8 mouse cellular contexts compared by ENCODE assay signal in genomic region chr14:75015856-75016714, GRCm38 (mm10). TPM values are rescaled to one million over a fixed set of nuclear protein-coding genes. Genes with fewer than 3 reads are reported as not detected.
A peak's percentile ranks its signal among the peaks of the same experiment; 100 is the strongest.
DNase-seq lines count a peak whose midpoint lies in the region; ATAC-seq and TF ChIP-seq lines count a peak whose summit lies in the region.

TSS of gene Rubcnl (plus strand) at chr14:75016027.

- no peaks in the 10 kb centered on the region for H3K79me2 ChIP-seq in heart, adult 2 months (replicated peaks; ENCODE audit: control insufficient read depth, insufficient read depth, low read length)

- 2% methylated on average over 49 of the region's 49 CpGs for WGBS in embryonic facial prominence, embryonic 12.5 days
- under 1% methylated on average over 49 of the region's 49 CpGs for WGBS in heart, adult 2 months
- WGBS in kidney, adult 2 months: 2% methylated on average over 49 of the region's 49 CpGs
- WGBS in limb, embryonic 14.5 days: 1% methylated on average over 49 of the region's 49 CpGs
- 2% methylated on average over 49 of the region's 49 CpGs for WGBS in midbrain, embryonic 16.5 days

- no peak for ATAC-seq in embryonic facial prominence, embryonic 12.5 days (ENCODE audit: insufficient number of reproducible peaks, insufficient read depth, low FRiP score, low TSS enrichment)
- ATAC-seq in limb, embryonic 14.5 days (ENCODE audit: low FRiP score, low read depth): peak; percentile 69
- peak; percentile 77 for ATAC-seq in midbrain, embryonic 16.5 days

- no peaks in the 10 kb centered on the region for H3K9me3 ChIP-seq in embryonic facial prominence, embryonic 12.5 days
- H3K9me3 ChIP-seq in limb, embryonic 14.5 days (ENCODE audit: control insufficient read depth, low read length): no peaks in the 10 kb centered on the region
- no peaks in the 10 kb centered on the region for H3K9me3 ChIP-seq in midbrain, embryonic 16.5 days (replicated peaks; ENCODE audit: control insufficient read depth, low read length, poor library complexity, severe bottlenecking)

- peak; percentile 94 for TF ChIP-seq CTCF in heart, adult 2 months (IDR thresholded peaks at IDR 0.05)
- TF ChIP-seq CTCF in kidney, adult 2 months (conservative IDR thresholded peaks at IDR 0.05; ENCODE audit: insufficient read depth, insufficient read length, low read depth, low read length): peak; percentile 89

- 0 out of 2 replicates have a peak, but pooled peaks have one; percentile 13 for TF ChIP-seq EP300 in heart, adult 2 months (IDR thresholded peaks at IDR 0.05; ENCODE audit: insufficient read depth, low read depth, low read length)

- TF ChIP-seq POLR2A in heart, adult 2 months (IDR thresholded peaks at IDR 0.05; ENCODE audit: insufficient read depth, low read depth, low read length): peak; percentile 29; the same call in 1 of the 2 replicates
- TF ChIP-seq POLR2A in kidney, adult 2 months (IDR thresholded peaks at IDR 0.05; ENCODE audit: low read depth, low read length): no peak
- TF ChIP-seq POLR2A in limb, embryonic 14.5 days (IDR thresholded peaks at IDR 0.05; ENCODE audit: borderline replicate concordance, extremely low read depth, insufficient read depth, insufficient read length): no peak

- H3K4me3 ChIP-seq in embryonic facial prominence, embryonic 12.5 days: peak within 1 kb of the TSS; percentile 56
- peak within 1 kb of the TSS; percentile 63 for H3K4me3 ChIP-seq in heart, adult 2 months
- peak within 1 kb of the TSS; percentile 82 for H3K4me3 ChIP-seq in kidney, adult 2 months (ENCODE audit: insufficient read depth, low read depth, low read length)
- peak within 1 kb of the TSS; percentile 57 for H3K4me3 ChIP-seq in limb, embryonic 14.5 days (replicated peaks; ENCODE audit: low read length)
- H3K4me3 ChIP-seq in midbrain, embryonic 16.5 days (ENCODE audit: low read depth, low read length): peak within 1 kb of the TSS; percentile 49

- no peaks in the 10 kb centered on the region for H3K36me3 ChIP-seq in embryonic facial prominence, embryonic 12.5 days
- H3K36me3 ChIP-seq in heart, adult 2 months (ENCODE audit: control insufficient read depth, insufficient read depth, low read length): no peaks in the 10 kb centered on the region
- H3K36me3 ChIP-seq in kidney, adult 2 months (ENCODE audit: control insufficient read depth, insufficient read depth, low read length): no peaks in the 10 kb centered on the region
- no peaks in the 10 kb centered on the region for H3K36me3 ChIP-seq in limb, embryonic 14.5 days (ENCODE audit: control insufficient read depth, insufficient read depth, low read length)
- no peaks in the 10 kb centered on the region for H3K36me3 ChIP-seq in midbrain, embryonic 16.5 days (ENCODE audit: control insufficient read depth, insufficient read depth, low read length)

- no peaks in the 10 kb centered on the region for H3K4me1 ChIP-seq in embryonic facial prominence, embryonic 12.5 days
- H3K4me1 ChIP-seq in heart, adult 2 months (ENCODE audit: control insufficient read depth, insufficient read depth, low read length): peaks cover 2% of the 10 kb centered on the region
- H3K4me1 ChIP-seq in kidney, adult 2 months (ENCODE audit: control insufficient read depth, insufficient read depth, low read length): 0 out of 2 replicates have a peak, but pooled peaks cover 3% of the 10 kb centered on the region
- H3K4me1 ChIP-seq in limb, embryonic 14.5 days (ENCODE audit: control insufficient read depth, insufficient read depth, low read length): 0 out of 2 replicates have a peak, but pooled peaks cover 3% of the 10 kb centered on the region
- peaks cover 3% of the 10 kb centered on the region for H3K4me1 ChIP-seq in midbrain, embryonic 16.5 days (ENCODE audit: control insufficient read depth, insufficient read depth, low read length)

- H3K4me2 ChIP-seq in embryonic facial prominence, embryonic 12.5 days (replicated peaks): peak within 1 kb of the TSS; percentile 96
- peak within 1 kb of the TSS; percentile 93 for H3K4me2 ChIP-seq in limb, embryonic 14.5 days (replicated peaks; ENCODE audit: low read depth, low read length, severe bottlenecking)
- H3K4me2 ChIP-seq in midbrain, embryonic 16.5 days (ENCODE audit: low read length): peak within 1 kb of the TSS; percentile 99

- no peak within 1 kb of the TSS for H3K27ac ChIP-seq in embryonic facial prominence, embryonic 12.5 days
- H3K27ac ChIP-seq in heart, adult 2 months: peak within 1 kb of the TSS; percentile 56
- no peak within 1 kb of the TSS for H3K27ac ChIP-seq in kidney, adult 2 months (ENCODE audit: insufficient read depth, low read depth, low read length)
- H3K27ac ChIP-seq in limb, embryonic 14.5 days (replicated peaks; ENCODE audit: low read depth, low read length): no peak within 1 kb of the TSS
- H3K27ac ChIP-seq in midbrain, embryonic 16.5 days (ENCODE audit: low read length): no peak within 1 kb of the TSS

- intact Hi-C loops in heart, adult 2 months (cut with DNase I): no loop called here

- peak within 1 kb of the TSS; percentile 61 for H3K9ac ChIP-seq in embryonic facial prominence, embryonic 12.5 days
- peak within 1 kb of the TSS; percentile 82 for H3K9ac ChIP-seq in heart, adult 2 months (ENCODE audit: low read depth, low read length)
- peak within 1 kb of the TSS; percentile 69 for H3K9ac ChIP-seq in limb, embryonic 14.5 days (ENCODE audit: low read depth, low read length, severe bottlenecking)
- peak within 1 kb of the TSS; percentile 56 for H3K9ac ChIP-seq in midbrain, embryonic 16.5 days (ENCODE audit: low read depth, low read length)

- DNase-seq in 3T3-L1 (ENCODE audit: low read depth, low spot score): peak; percentile 91
- DNase-seq in adrenal gland, postnatal 36 days: peak; percentile 81 to 84
- DNase-seq in heart, adult 2 months: peak; percentile 77 to 79
- peak; percentile 75 for DNase-seq in kidney, adult 2 months
- peak; percentile 79 for DNase-seq in limb, embryonic 14.5 days (ENCODE audit: low spot score)
- peak; percentile 63 to 83 for DNase-seq in spleen, postnatal 10 days (ENCODE audit: low spot score in 2 of 2)

- no peaks in the 10 kb centered on the region for H3K27me3 ChIP-seq in embryonic facial prominence, embryonic 12.5 days
- H3K27me3 ChIP-seq in heart, adult 2 months (ENCODE audit: control insufficient read depth, insufficient read depth, low read length): no peaks in the 10 kb centered on the region
- H3K27me3 ChIP-seq in kidney, adult 2 months (replicated peaks; ENCODE audit: control insufficient read depth, insufficient read depth, low read length): no peaks in the 10 kb centered on the region; the same call in 1 of the 2 replicates
- no peaks in the 10 kb centered on the region for H3K27me3 ChIP-seq in limb, embryonic 14.5 days (ENCODE audit: control insufficient read depth, insufficient read depth, low read length)
- H3K27me3 ChIP-seq in midbrain, embryonic 16.5 days (ENCODE audit: control insufficient read depth, insufficient read depth, low read depth, low read length): no peaks in the 10 kb centered on the region

RNA-seq across cellular contexts. Expression of gene Rubcnl, which starts in this region (rescaled TPM):
- total RNA-seq in adrenal gland, postnatal 36 days (2021): 1 to 10 TPM in 1 of 2 experiments, under 1 TPM in 1; 0.63 to 3.2 TPM
- polyA plus RNA-seq in embryonic facial prominence, embryonic 12.5 days (2016; fragmentation: Nextera tagmentation; extraction: Ambion mirVana): 0.65 and 0.67 TPM in 2 replicates
- 1 to 10 TPM in 1 of 2 experiments, under 1 TPM in 1; 0.55 to 1.2 TPM for total RNA-seq in heart, adult 2 months (2021)
- polyA plus RNA-seq in heart, adult 2 months (2012; rRNA removed): 1.3 and 1.5 TPM in 2 replicates
- 0.27 and 1.2 TPM in 2 replicates for polyA plus RNA-seq in kidney, adult 2 months (2012; rRNA removed)
- polyA plus RNA-seq in limb, embryonic 14.5 days (2012; rRNA removed): 1.3 TPM in 2 replicates
- 1.4 and 2.6 TPM in 2 replicates for polyA plus RNA-seq in limb, embryonic 14.5 days (2014; fragmentation: Nextera tagmentation; extraction: Ambion mirVana)
- polyA plus RNA-seq in midbrain, embryonic 16.5 days (2015; fragmentation: Nextera tagmentation; extraction: Ambion mirVana): 0.12 and 0.20 TPM in 2 replicates

Comparison
In these comparisons a context has a peak if more than half of its experiments do, and no peak if none do; other contexts are left out.
1. Peak in ATAC-seq, H3K4me3 ChIP-seq, H3K9ac ChIP-seq and H3K4me2 ChIP-seq in midbrain, embryonic 16.5 days; RNA of the gene not detected or under 1 TPM.